Mouse (Mus musculus) activated CD4-positive, CD25-positive, alpha-beta regulatory T cell (primary cell): ENCODE results near the gene Galnt7. TPM values are rescaled to one million over a fixed set of nuclear protein-coding genes. Genes with fewer than 3 reads are reported as not detected.

Source experiments
- polyA plus RNA-seq, 2 experiments: library from polyadenylated mRNA; unstranded; fragments of 100-300 nt; shearing (Covaris generic); gene quantifications; one replicate each; pipeline ENCODE4 v1.2.1; 2017

The Galnt7 gene
- polyA plus RNA-seq: 10 to 100 TPM; 24.0 to 29.5 TPM

DNA sequence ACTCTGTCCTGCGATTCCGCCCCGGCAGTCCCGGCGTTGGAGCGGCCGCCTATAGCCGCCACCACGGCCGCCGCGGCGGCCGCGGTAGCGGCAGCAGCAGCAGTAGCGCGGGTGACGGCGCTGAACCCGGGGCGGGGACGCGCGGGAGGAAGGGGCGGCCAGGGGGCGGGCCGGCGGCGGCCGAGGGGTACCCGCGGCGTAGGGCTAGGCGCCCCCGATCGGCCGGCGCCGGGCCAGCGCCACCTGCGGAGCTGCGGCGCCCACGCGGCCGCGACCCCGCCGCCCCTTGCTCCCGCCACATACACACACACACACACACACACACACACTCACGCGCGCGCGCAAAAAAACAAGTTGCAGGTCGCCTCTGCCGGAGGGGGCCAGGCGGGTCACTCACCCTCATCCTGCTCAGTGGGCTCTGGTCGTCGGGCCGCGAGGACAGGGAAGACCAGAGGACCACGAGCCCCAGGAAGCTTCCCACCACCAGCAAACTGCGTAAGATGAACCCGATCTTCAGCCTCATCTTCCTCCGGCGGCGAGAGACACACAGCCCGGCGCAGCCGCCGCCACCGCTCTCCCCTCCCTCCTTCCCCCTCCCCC, at the start of gene Galnt7:
Gene Galnt7, minus strand, starts transcription at position 577 of the 600 bp plus-strand sequence.

GRCm38 (mm10) chr8:57511316-57512118, 141.3 kb downstream of the Galnt7 start, which contains the start of gene Hmgb2:
Hmgb2 (plus strand) TSS chr8:57511907.

DNA sequence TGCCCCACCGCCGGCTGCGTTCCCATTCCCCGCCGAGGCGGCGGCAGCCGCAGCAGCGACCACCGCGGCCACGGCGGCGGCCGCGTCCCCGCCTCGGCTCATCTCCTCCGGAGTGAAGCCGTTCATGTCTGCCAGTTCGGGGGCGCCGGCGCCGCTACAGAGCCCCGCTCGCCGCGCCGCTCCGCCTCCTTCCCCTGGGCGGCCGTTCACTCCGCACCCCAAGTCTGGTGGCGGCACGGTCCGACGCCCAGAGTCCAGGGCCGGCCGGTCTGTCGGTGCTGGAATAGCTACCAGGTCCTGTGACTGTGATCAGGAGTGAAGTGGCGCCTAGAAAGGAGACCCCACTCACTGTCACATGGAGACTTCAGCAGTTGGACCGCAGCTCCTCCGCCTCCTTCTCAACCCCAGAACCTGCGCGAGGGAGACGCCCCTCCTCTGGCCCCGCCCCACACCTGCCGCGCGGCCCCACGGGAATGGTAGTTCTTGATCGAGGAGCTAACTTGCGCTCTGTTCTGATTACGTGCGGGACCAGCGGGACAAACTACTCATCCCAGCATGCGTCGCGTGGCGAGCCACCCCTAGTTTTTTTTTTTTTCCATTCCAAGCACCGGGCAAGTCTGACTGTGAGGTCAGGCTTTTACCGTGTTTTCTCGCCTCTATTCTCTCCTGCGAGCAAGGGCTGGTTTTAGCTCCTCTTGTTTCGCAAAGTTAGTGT, 165.2 kb downstream of the Galnt7 start, which contains the start of gene Sap30:
Gene Sap30, minus strand, starts transcription at position 420 of the 715 bp plus-strand sequence.

Other genes starting within 250 kb of the Galnt7 start
- not detected for gene Scrg1, start 197.1 kb downstream of the Galnt7 start, polyA plus RNA-seq
- gene Sap30, start 165.2 kb downstream of the Galnt7 start, polyA plus RNA-seq: 1 to 10 TPM; 5.1 to 6.9 TPM
- gene Hmgb2, start 141.1 kb downstream of the Galnt7 start, polyA plus RNA-seq: 100 to 1,000 TPM; 162 to 255 TPM